Comparison of ENCODE assay signal across 8 mouse cellular contexts in genomic region chr13:23621532-23622174, GRCm38 (mm10). TPM values are rescaled to one million over a fixed set of nuclear protein-coding genes. Genes with fewer than 3 reads are reported as not detected.
DNase-seq lines count a peak whose midpoint lies in the region; ATAC-seq and TF ChIP-seq lines count a peak whose summit lies in the region.

No protein-coding gene starts in this region.

- H3K4me3 ChIP-seq in G1E (ENCODE audit: low read depth, low read length) = peak overlapping the region; percentile 70
- H3K4me3 ChIP-seq in forebrain, postnatal 0 days (ENCODE audit: low read depth, low read length) = peak overlapping the region; percentile 47
- H3K4me3 ChIP-seq in lung, embryonic 16.5 days (ENCODE audit: low read length) = peak overlapping the region; percentile 65

- H3K4me1 ChIP-seq in G1E (ENCODE audit: insufficient read depth, low read depth, low read length) = peaks cover 23% of the 10 kb centered on the region
- H3K4me1 ChIP-seq in forebrain, postnatal 0 days (ENCODE audit: insufficient read depth) = peaks cover 7% of the 10 kb centered on the region; the same call in 1 of the 2 replicates
- H3K4me1 ChIP-seq in lung, embryonic 16.5 days (replicated peaks; ENCODE audit: control insufficient read depth, insufficient read depth, low read length) = peaks cover 9% of the 10 kb centered on the region

- TF ChIP-seq CTCF in G1E (IDR thresholded peaks at IDR 0.05; ENCODE audit: low read depth, low read length) = no peak
- TF ChIP-seq CTCF in forebrain, postnatal 0 days (IDR thresholded peaks at IDR 0.05; ENCODE audit: low read depth) = no peak

- peak overlapping the region; percentile 83 for H3K4me2 ChIP-seq in forebrain, postnatal 0 days (ENCODE audit: low read depth)
- H3K4me2 ChIP-seq in lung, embryonic 16.5 days (ENCODE audit: low read depth, low read length) = peak overlapping the region; percentile 82

- DNase-seq in G1E (ENCODE audit: low spot score) = peak; percentile 55
- peak; percentile 81 for DNase-seq in forebrain, postnatal 0 days
- peak; percentile 45 for DNase-seq in layer of hippocampus, adult 9-10 months (ENCODE audit: low spot score)
- DNase-seq in ovary, adult 18-20 months (ENCODE audit: low spot score) = peak; percentile 72
- DNase-seq in thymus, postnatal 0 days (ENCODE audit: low spot score) = peak; percentile 86

- H3K9me3 ChIP-seq in G1E (replicated peaks) = no peaks in the 10 kb centered on the region
- H3K9me3 ChIP-seq in forebrain, postnatal 0 days (ENCODE audit: low read length) = no peaks in the 10 kb centered on the region
- H3K9me3 ChIP-seq in lung, embryonic 16.5 days (ENCODE audit: control insufficient read depth, low read length) = no peaks in the 10 kb centered on the region

- peaks cover 5% of the 10 kb centered on the region; the same call in 1 of the 2 replicates for H3K27me3 ChIP-seq in G1E (ENCODE audit: insufficient read depth, low read length)
- H3K27me3 ChIP-seq in forebrain, postnatal 0 days (ENCODE audit: insufficient read depth, low read length) = no peaks in the 10 kb centered on the region
- H3K27me3 ChIP-seq in lung, embryonic 16.5 days (ENCODE audit: control insufficient read depth, insufficient read depth, low read depth, low read length) = no peaks in the 10 kb centered on the region

- ATAC-seq in G1E (ENCODE audit: extremely low read depth, insufficient number of reproducible peaks, low FRiP score, poor library complexity, severe bottlenecking) = peak; percentile 62
- peak; percentile 81 for ATAC-seq in cerebellum, adult (ENCODE audit: insufficient number of reproducible peaks, low FRiP score, low TSS enrichment)
- peak; percentile 88 for ATAC-seq in forebrain, postnatal 0 days
- ATAC-seq in hematopoietic stem cell, adult 5-6 weeks (replicated peaks in 1 of 2; ENCODE audit: insufficient read depth in 1 of 2, low FRiP score in 2 of 2, low TSS enrichment in 1 of 2, low read depth in 1 of 2, poor library complexity in 2 of 2, severe bottlenecking in 2 of 2) = peak; percentile 80 to 81
- ATAC-seq in lung, embryonic 16.5 days (ENCODE audit: low read depth) = peak; percentile 87

- under 1% methylated on average over 18 of the region's 18 CpGs for WGBS in forebrain, postnatal 0 days
- under 1% methylated on average over 18 of the region's 18 CpGs for WGBS in lung, embryonic 16.5 days

- H3K9ac ChIP-seq in forebrain, postnatal 0 days = peak overlapping the region; percentile 73
- peak overlapping the region; percentile 89 for H3K9ac ChIP-seq in lung, embryonic 16.5 days (ENCODE audit: low read length)

- H3K36me3 ChIP-seq in G1E (replicated peaks) = no peaks in the 10 kb centered on the region
- H3K36me3 ChIP-seq in forebrain, postnatal 0 days (ENCODE audit: insufficient read depth) = no peaks in the 10 kb centered on the region
- no peaks in the 10 kb centered on the region for H3K36me3 ChIP-seq in lung, embryonic 16.5 days (ENCODE audit: control insufficient read depth, insufficient read depth, low read length)

- peak overlapping the region; percentile 93 for H3K27ac ChIP-seq in forebrain, postnatal 0 days (ENCODE audit: low read depth, low read length)
- peak overlapping the region; percentile 98 for H3K27ac ChIP-seq in lung, embryonic 16.5 days (ENCODE audit: low read length)

RNA-seq across cellular contexts. Expression of gene Hist1h1e, which starts 0.7 kb away (rescaled TPM):
- 1,109 and 1,273 TPM in 2 replicates for total RNA-seq in G1E (2014; fragmentation: Nextera tagmentation)
- total RNA-seq in G1E (2017) = 215 and 254 TPM in 2 replicates
- polyA plus RNA-seq in G1E (2012) = 4.0 and 18.2 TPM in 2 replicates
- total RNA-seq in forebrain, postnatal 0 days (2014; rRNA removed) = 204 and 218 TPM in 2 replicates
- 11.1 and 16.3 TPM in 2 replicates for polyA plus RNA-seq in forebrain, postnatal 0 days (2015; fragmentation: Nextera tagmentation; extraction: Ambion mirVana)
- total RNA-seq in hematopoietic stem cell, adult 5-6 weeks (2017) = 102 and 170 TPM in 2 replicates
- 20.3 and 21.3 TPM in 2 replicates for polyA plus RNA-seq in lung, embryonic 16.5 days (2015; fragmentation: Nextera tagmentation; extraction: Ambion mirVana)
- 33.4 and 35.1 TPM in 2 replicates for polyA plus RNA-seq in thymus, postnatal 0 days (2015; fragmentation: Nextera tagmentation; extraction: Ambion mirVana)

RNA-seq across cellular contexts. Expression of gene Hist1h2be, which starts 0.7 kb away (rescaled TPM):
- total RNA-seq in G1E (2014; fragmentation: Nextera tagmentation) = 27.7 and 30.2 TPM in 2 replicates
- 110 and 153 TPM in 2 replicates for total RNA-seq in G1E (2017)
- polyA plus RNA-seq in G1E (2012) = 0.56 and 3.5 TPM in 2 replicates
- total RNA-seq in forebrain, postnatal 0 days (2014; rRNA removed) = 98.5 and 120 TPM in 2 replicates
- 0.31 and 0.39 TPM in 2 replicates for polyA plus RNA-seq in forebrain, postnatal 0 days (2015; fragmentation: Nextera tagmentation; extraction: Ambion mirVana)
- total RNA-seq in hematopoietic stem cell, adult 5-6 weeks (2017) = 51.7 and 72.2 TPM in 2 replicates
- 3.3 and 3.4 TPM in 2 replicates for polyA plus RNA-seq in lung, embryonic 16.5 days (2015; fragmentation: Nextera tagmentation; extraction: Ambion mirVana)
- polyA plus RNA-seq in thymus, postnatal 0 days (2015; fragmentation: Nextera tagmentation; extraction: Ambion mirVana) = 1.5 and 2.5 TPM in 2 replicates

RNA-seq across cellular contexts. Expression of gene Hist1h4d, which starts 40.3 kb away (rescaled TPM):
- 2,252 and 2,609 TPM in 2 replicates for total RNA-seq in G1E (2014; fragmentation: Nextera tagmentation)
- total RNA-seq in G1E (2017) = 1,080 and 1,131 TPM in 2 replicates
- polyA plus RNA-seq in G1E (2012) = 14.6 and 40.1 TPM in 2 replicates
- total RNA-seq in forebrain, postnatal 0 days (2014; rRNA removed) = 258 and 695 TPM in 2 replicates
- polyA plus RNA-seq in forebrain, postnatal 0 days (2015; fragmentation: Nextera tagmentation; extraction: Ambion mirVana) = 25.0 and 42.2 TPM in 2 replicates
- 639 and 801 TPM in 2 replicates for total RNA-seq in hematopoietic stem cell, adult 5-6 weeks (2017)
- polyA plus RNA-seq in lung, embryonic 16.5 days (2015; fragmentation: Nextera tagmentation; extraction: Ambion mirVana) = 130 and 135 TPM in 2 replicates
- 273 and 292 TPM in 2 replicates for polyA plus RNA-seq in thymus, postnatal 0 days (2015; fragmentation: Nextera tagmentation; extraction: Ambion mirVana)

RNA-seq across cellular contexts. Expression of gene Hist1h3d, which starts 46.1 kb away (rescaled TPM):
- total RNA-seq in G1E (2014; fragmentation: Nextera tagmentation) = 524 and 556 TPM in 2 replicates
- total RNA-seq in G1E (2017) = 92.0 and 101 TPM in 2 replicates
- polyA plus RNA-seq in G1E (2012) = 3.7 and 9.6 TPM in 2 replicates
- total RNA-seq in forebrain, postnatal 0 days (2014; rRNA removed) = 73.0 and 78.9 TPM in 2 replicates
- polyA plus RNA-seq in forebrain, postnatal 0 days (2015; fragmentation: Nextera tagmentation; extraction: Ambion mirVana) = 0.57 and 0.80 TPM in 2 replicates
- total RNA-seq in hematopoietic stem cell, adult 5-6 weeks (2017) = 76.7 and 84.0 TPM in 2 replicates
- polyA plus RNA-seq in lung, embryonic 16.5 days (2015; fragmentation: Nextera tagmentation; extraction: Ambion mirVana) = 7.4 and 9.5 TPM in 2 replicates
- 9.4 and 13.3 TPM in 2 replicates for polyA plus RNA-seq in thymus, postnatal 0 days (2015; fragmentation: Nextera tagmentation; extraction: Ambion mirVana)

RNA-seq across cellular contexts. Expression of gene Hist1h2ad, which starts 47.5 kb away (rescaled TPM):
- total RNA-seq in G1E (2014; fragmentation: Nextera tagmentation) (5.3 and 7.3 TPM in 2 replicates), G1E (2017) (491 and 756 TPM in 2 replicates)
- polyA plus RNA-seq in G1E (2012) = 2.3 and 7.4 TPM in 2 replicates
- 204 and 274 TPM in 2 replicates for total RNA-seq in forebrain, postnatal 0 days (2014; rRNA removed)
- 0.78 TPM in 1 of 2 replicates, not detected in the other for polyA plus RNA-seq in forebrain, postnatal 0 days (2015; fragmentation: Nextera tagmentation; extraction: Ambion mirVana)
- total RNA-seq in hematopoietic stem cell, adult 5-6 weeks (2017) = 346 and 539 TPM in 2 replicates
- polyA plus RNA-seq in lung, embryonic 16.5 days (2015; fragmentation: Nextera tagmentation; extraction: Ambion mirVana) = 2.9 and 3.4 TPM in 2 replicates
- polyA plus RNA-seq in thymus, postnatal 0 days (2015; fragmentation: Nextera tagmentation; extraction: Ambion mirVana) = 7.2 and 11.3 TPM in 2 replicates

Comparison
In these comparisons a context has a peak if more than half of its experiments do, and no peak if none do; other contexts are left out.
1. Peak in every context shown above with its lines: DNase-seq, ATAC-seq, H3K4me3 ChIP-seq and H3K27ac ChIP-seq.